Mouse (Mus musculus) cerebellum, adult 8-10 months (tissue): ENCODE measurements at regions not wholly inside any gene's neighbourhood (a gene's known extent, or its start where the extent isn't known, plus 50 kb on each side); places are given as distances from the start of the nearest gene placed in this dataset.

ENCODE experiments used
- DNase-seq: peaks from one replicate; pipeline ENCODE4 v3.0.0; 2022

DNA sequence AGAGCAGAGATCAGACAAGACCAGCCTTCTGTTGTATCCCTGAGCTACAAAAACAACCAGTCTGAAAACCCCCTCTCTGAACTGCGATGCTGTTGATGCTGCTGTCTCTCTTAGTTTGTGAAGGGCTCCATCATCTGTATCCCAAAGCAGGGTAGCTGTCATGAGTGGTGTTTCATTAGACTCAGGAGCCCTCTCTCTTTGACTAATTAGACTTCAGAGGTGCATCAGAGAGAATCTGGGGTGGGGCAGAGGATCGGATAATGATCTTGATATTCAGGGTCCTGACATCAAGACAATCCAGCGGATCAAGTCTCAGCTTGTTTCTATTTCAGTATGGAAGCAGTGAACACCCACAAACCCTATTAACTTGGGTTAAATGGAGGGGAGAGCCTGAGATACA is 70.6 kb upstream of the Slc24a4 start:
- no peak for DNase-seq

DNA sequence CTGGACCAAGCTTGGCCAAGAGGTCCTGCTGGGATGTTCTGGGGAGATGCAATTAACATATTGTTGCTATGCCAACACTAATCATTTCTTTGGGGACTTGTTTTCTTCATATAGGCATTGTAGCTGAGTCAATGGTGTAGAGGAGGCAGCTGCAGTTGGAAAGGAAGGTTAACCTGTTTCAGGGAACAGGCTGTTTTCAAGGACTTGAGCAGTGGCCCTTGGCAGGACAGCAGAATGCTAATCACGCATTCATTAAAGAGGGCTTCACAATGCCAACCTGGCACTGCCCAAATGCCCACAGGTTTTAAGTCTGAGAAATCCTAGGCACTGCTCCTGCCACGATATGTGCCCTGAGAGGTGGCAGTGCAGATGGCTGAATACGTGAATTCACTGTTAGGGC is 70.1 kb upstream of the Slc24a4 start:
- peak; percentile 30 for DNase-seq

DNA sequence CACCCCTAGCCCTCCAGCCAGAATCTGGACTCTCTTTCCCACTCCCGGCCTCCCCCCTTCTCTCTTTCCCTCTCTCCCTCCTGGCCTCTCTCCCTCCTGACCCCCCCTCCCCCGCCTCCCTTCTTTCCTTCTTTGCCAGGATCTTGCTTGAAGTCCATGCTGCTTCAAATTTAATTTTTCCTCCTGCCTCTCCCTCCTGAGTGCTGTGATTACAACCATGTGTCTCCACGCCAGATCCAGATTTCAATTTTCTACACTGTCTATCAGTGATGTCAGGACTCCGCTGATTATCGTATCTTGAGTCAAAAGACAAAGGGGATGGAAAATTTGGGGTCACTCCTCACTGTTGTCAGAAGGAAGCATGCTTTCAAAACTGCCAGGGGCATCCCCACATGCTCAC is 67.4 kb upstream of the Slc24a4 start:
- no peak for DNase-seq

DNA sequence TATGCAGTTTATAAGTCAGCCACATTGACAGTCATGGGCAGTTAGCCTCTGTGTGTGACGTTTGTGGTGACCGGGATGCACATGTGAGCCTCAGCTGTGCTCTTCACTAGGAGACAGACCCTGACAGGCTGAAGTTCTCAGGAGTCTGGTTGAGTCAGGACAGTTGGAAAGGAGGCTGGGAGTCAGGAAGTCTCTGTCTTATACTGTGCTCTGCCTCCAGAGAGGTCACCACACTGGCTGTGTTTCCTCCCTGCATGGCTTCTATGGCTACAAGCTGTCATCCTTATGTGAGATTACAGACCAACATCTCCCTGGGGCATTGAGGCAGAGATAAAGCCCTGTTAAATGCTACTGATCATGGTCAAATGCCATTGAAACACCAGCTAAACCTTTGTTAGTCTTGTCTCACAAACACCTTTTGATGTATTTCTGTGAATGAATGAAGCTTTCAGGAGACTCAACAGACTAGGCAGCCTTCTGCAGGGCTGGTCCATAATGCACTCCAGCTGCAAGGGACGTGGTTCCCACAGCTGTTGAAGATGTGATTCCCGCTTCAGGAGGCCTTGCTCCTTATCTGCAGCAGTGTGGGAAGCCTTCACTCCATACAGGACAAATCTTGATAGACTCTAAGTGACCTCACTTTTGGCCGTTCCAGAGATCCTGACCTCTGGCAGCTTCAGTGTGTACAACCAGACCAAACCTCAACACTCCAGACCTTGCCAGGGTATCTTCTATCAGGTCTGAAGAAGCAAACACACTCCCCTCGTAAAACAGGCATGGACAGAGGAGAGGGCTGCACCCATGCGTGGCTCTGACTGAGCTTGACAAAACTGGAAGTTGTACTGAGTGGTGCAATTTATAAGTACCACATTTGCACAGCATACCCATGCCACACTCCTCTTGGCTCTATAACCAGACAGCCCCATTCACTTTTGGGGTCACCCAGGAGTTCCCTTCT is 66.6 kb upstream of the Slc24a4 start:
- DNase-seq = no peak

DNA sequence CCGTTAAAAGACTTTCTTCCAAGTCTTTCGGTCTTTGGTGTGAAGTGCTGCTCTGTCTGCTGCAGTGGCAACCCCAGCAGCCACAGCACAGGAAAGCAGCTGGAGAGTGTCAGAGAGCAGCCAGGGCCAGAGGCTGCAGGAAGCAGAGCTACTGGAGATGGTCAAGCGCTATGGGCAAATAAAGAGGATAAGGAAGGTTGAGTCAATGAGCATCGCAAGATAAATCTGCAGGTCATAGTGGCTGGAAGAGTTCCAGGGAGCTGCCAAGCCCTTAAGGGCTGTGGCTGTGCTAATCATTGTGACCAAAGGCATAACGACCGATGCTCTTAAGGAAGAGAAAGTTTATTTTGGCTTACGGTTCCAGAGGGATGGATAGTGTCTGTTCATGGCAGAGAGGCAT is 65.9 kb upstream of the Slc24a4 start:
- no peak for DNase-seq

DNA sequence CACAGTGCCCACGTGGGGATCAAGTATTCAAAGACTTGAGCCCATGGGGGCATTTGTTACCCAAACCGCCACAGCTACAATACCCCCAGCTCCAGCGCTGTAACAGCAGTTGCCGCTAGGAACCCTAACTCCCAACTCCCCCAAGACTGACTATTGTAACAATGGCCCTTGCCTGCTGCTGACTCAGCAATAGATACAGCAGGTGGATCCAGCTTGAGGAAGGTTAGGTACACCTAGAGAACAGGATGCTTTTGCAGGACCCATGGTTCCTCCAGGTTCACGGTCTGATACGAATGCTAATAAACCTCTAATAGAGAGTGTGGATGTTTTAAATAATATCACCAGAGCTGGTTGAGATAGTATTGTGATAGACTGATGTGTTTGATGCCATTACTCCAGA is 65.3 kb upstream of the Slc24a4 start:
- DNase-seq = no peak

DNA sequence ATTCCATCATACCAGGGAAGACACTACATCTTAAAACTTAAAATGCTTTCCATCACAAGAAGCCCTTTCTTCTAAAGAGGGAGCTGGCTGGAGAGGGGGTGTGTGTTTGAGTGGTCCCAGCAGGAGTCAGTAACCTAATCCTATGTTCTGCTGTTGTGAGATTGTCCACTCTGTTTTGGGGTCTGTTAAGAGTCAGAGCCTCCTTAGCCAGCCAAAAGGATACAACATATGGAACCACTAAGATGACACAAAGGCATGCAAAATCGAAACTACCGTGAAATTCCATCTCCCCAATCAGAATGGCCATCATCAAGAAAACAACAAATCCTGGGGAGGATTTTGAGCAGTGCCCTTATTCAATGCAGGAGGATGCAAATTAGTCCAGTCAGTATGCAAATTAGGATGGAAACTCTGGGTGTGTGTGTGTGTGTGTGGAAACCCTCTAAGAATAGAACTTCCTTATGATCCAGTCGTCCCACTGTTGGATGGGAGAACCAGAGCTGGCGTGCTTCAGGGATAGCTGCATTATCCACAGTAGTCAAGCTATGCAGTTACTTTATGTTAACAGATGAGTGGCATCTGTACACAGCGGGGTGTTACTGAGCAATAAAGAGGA is 63.7 kb upstream of the Slc24a4 start:
- DNase-seq = no peak

DNA sequence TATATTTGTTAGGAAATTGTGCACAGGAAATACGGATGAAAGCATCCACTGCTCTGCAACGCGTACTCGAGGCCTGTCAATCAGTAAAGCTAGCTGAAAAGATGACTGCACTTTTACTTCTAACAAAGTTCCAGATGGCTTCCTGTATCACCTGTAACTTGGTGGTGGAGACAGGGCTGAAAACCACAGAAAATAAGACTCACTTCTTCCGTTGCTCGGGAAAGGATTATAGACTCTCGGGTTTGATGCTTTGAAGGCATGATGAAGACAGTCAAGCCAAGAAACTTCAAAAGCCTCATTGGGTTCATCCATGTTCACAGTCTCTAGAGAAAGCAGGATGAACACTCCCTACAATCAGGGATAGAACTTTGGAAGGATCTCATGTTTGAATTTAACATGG is 60.8 kb upstream of the Slc24a4 start:
- no peak for DNase-seq

DNA sequence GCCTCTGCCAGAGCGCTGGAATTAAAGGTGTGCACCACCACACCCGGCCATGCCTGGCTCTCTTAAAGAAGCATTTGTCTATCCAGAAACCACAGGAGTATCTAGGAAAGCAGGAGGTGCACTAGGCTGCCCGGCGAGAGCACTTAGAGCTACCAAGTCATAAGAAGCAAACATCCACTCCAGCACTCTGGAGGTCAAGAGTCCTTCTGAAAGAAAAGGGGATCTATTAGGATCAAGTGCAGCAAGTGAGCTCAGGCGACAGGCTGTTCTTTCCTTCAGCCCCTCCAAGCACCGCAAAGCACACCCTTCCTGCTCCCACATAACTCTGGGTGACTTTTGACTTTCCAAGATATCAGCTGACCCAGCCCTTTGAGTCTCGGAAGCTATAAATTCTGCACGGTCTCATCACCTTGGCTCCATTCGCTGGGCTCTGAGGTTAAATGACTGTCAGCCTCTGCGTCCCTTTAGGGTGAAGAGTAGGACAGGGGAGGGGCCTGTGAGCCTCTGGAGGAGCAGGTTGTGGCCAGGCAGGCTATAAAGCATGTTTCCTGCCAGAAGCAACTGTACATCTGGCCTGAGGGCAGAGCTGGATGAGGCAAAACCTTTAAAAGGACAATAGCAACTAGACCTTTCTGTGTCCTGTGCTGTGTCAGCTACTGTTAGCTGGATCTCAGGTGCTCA is 58.9 kb upstream of the Slc24a4 start:
- DNase-seq = no peak

DNA sequence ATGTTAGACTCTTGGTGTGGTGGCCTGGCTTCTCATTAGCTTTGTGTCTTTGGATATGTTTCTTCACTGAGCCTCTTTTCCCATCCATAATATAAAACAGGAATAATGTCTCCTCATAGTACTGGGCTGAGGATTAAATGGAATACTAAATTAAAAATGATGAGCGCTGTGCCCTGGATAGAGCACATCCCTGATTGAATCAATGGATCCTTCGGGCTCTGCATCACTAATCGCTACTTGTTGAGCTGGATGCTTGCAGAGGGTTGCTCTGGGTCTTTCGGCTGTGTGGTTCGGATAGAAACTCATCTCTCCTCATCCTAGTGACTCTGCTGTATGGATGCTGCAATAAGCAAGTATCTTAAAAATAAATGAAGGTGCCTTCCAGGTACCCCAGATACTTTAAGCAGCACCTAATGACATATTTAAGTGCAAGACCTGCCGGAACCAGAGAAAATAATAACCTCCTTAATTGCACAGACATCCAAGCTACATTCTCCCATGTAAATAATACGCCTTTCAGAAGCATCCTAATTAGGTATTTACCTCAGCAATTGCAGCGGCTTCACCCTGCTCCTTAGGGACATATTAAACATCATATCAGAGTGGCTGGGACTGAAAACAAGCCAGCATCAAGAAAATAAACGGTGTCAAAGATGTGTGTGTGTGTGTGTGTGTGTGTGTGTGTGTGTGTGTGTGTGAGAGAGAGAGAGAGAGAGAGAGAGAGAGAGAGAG is 56.5 kb upstream of the Slc24a4 start:
- DNase-seq = no peak

DNA sequence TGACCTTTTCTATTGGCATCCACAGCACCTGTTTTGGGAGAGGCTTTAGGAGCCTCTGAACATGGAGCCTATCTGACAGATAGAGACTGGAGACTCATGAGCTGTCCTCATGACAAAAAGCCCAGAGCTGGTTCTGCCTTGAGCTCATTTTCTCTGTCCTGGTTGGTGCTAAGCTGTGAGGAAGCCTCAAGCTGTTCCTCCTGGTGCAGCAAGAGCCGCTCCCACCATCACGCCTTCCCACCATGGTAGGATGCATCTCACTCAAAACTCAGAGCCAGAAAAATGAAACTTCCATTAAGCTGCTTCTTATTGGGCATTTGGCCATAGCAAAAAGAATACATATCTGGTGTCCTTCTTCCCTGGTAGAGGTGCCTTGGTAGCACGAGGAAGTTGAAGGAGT is 55.0 kb upstream of the Slc24a4 start:
- no peak for DNase-seq

DNA sequence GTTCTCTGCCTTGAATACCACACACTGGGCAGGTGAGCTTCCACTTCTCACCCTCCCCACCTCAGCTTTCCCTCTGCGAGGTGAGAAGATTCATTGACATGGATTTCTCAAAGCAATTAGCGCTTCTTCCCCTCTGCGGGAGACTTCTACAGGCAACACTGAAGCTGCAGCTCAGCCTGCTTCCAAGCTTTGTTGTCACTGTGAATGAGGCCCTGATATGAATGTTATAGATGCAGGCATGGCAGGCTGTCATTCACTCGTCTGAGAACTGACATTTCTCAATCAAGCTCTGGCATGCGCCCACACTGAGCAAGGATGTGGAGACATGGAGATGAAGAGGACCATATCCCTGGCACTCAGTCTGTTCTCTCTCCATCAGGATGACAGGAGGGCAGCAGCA is 52.2 kb upstream of the Slc24a4 start:
- no peak for DNase-seq
